Mouse (Mus musculus): ENCODE results near the gene Tlr8.

Gene Tlr8

GRCm38 (mm10) chrX:167209828-167210227 is 54.3 kb downstream of the Tlr8 start:
- no peak for TF ChIP-seq GATA4 (IDR thresholded peaks at IDR 0.05; ENCODE audit: insufficient replicate concordance, low read length)

- no peak for TF ChIP-seq GATA4 (IDR thresholded peaks at IDR 0.05; ENCODE audit: insufficient replicate concordance, low read length)
Observed at GRCm38 (mm10) chrX:167208978-167209754, 55.0 kb downstream of the Tlr8 start, which contains the start of gene Tmsb4x. Tmsb4x (minus strand) TSS chrX:167209315.

- TF ChIP-seq GATA4 (IDR thresholded peaks at IDR 0.05; ENCODE audit: insufficient replicate concordance, low read length): no peak
Observed at GRCm38 (mm10) chrX:167208506-167208820, 55.7 kb downstream of the Tlr8 start.

- TF ChIP-seq GATA4 (IDR thresholded peaks at IDR 0.05; ENCODE audit: insufficient replicate concordance, low read length): no peak
Observed at GRCm38 (mm10) chrX:167207741-167208505, 56.2 kb downstream of the Tlr8 start.

GRCm38 (mm10) chrX:167205813-167206520 is 58.2 kb downstream of the Tlr8 start:
- no peak for TF ChIP-seq GATA4 (IDR thresholded peaks at IDR 0.05; ENCODE audit: insufficient replicate concordance, low read length)

GRCm38 (mm10) chrX:167201365-167201764 is 62.8 kb downstream of the Tlr8 start:
- TF ChIP-seq GATA4 (IDR thresholded peaks at IDR 0.05; ENCODE audit: insufficient replicate concordance, low read length): no peak

GRCm38 (mm10) chrX:167195228-167195649 is 68.9 kb downstream of the Tlr8 start:
- no peak for TF ChIP-seq GATA4 (IDR thresholded peaks at IDR 0.05; ENCODE audit: insufficient replicate concordance, low read length)
